Mouse (Mus musculus) heart, postnatal 0 days (tissue): Measurements from ENCODE around the gene Fbxo34.

Source experiments
- CTCF ChIP-seq: IDR thresholded peaks from 2 replicates; pipeline ENCODE4 v1.5.1; 2016; ENCODE audit warnings: antibody characterized with exemption, control low read depth, low read depth
- EP300 ChIP-seq: IDR thresholded peaks from 2 replicates; pipeline ENCODE4 v1.6.1; 2016; ENCODE audit warnings: antibody characterized with exemption, low read depth

DNA sequence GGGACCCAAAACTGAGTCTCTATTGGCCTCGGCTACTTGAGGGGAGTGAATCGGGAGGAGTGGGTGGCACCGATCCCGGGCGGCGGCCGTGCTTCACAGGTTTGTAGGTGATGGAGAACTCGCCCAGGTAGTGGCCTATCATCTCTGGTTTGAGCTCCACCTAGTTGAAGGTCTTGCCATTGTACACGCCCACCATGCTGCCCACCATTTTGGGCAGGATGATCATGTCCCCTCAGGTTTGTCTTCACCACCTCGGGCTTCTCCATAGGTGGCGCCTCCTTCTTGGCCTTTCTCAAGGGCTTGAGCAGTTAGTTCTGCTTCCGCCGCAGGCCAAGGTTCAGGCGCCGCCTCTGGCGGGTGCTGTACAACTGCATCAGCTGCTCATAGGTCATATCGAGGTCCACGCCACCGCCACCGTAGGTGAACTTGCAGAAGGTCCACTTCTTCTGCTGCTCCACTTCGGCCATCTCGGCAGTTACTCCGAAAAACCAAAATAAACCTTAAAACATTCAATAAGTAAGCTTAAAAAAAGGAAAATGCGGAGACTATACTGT is 30.4 kb upstream of the Fbxo34 start:
- TF ChIP-seq CTCF, result no peak
- no peak for TF ChIP-seq EP300
